Mouse (Mus musculus) neural tube, embryonic 12.5 days (tissue): ENCODE data around the gene Atp8b5. TPM values are rescaled to one million over a fixed set of nuclear protein-coding genes. Genes with fewer than 3 reads are reported as not detected.
A peak's percentile ranks its signal among the peaks of the same experiment; 100 is the strongest.

Source experiments
- ATAC-seq: fragments of 200-750 bp; cut with Nextera tagmentation; 2 replicates; pipeline ENCODE4 v1.8.0; 2017; ENCODE audit warnings: low read depth, mild to moderate bottlenecking, moderate TSS enrichment, moderate library complexity; ENCODE audit not compliant: low FRiP score
- H3K27ac ChIP-seq: fragments of 300-500 bp; sonication (generic); 2 replicates; pipeline ENCODE4 v1.5.1; 2016
- H3K27me3 ChIP-seq: fragments of 300-500 bp; sonication (generic); replicated peaks from 2 replicates; pipeline ENCODE4 v1.6.1; 2016; ENCODE audit warnings: mild to moderate bottlenecking
- H3K36me3 ChIP-seq: fragments of 300-500 bp; sonication (generic); 2 replicates; pipeline ENCODE4 v1.6.1; 2016; ENCODE audit warnings: mild to moderate bottlenecking
- H3K4me1 ChIP-seq: fragments of 300-500 bp; sonication (generic); 2 replicates; pipeline ENCODE4 v1.6.1; 2016
- H3K4me2 ChIP-seq: fragments of 300-500 bp; sonication (generic); replicated peaks from 2 replicates; pipeline ENCODE4 v1.6.1; 2016; ENCODE audit warnings: mild to moderate bottlenecking
- H3K4me3 ChIP-seq: fragments of 300-500 bp; sonication (generic); 2 replicates; pipeline ENCODE4 v1.5.1; 2016
- H3K9ac ChIP-seq: fragments of 300-500 bp; sonication (generic); 2 replicates; pipeline ENCODE4 v1.6.1; 2016; ENCODE audit warnings: mild to moderate bottlenecking
- H3K9me3 ChIP-seq: fragments of 300-500 bp; sonication (generic); 2 replicates; pipeline ENCODE4 v1.6.1; 2016; ENCODE audit warnings: mild to moderate bottlenecking
- WGBS: fragments of 180-500 bp; shearing (Covaris S2); methylation state at CpG from one replicate; pipeline ENCODE4 v1.1.7; 2016; 5-methylcytosine and 5-hydroxymethylcytosine counted together
- polyA plus RNA-seq: library from polyadenylated mRNA; unstranded; fragments of >200 nt; fragmentation: Nextera tagmentation; extraction: Ambion mirVana; gene quantifications from 2 replicates; pipeline ENCODE4 v1.2.1, GENCODE M21; 2016

Atp8b5 gene
- polyA plus RNA-seq, 1 experiment from 2014 or later, result 0.10 TPM

- 95% methylated on average over 9 of the region's 9 CpGs for WGBS
- Histone ChIP-seq H3K36me3 (no peaks in the 10 kb centered on the region), H3K4me2 (no peak overlapping the region), H3K4me3 (no peak overlapping the region), H3K9me3 (no peaks in the 10 kb centered on the region), H3K4me1 (no peaks in the 10 kb centered on the region), H3K9ac (no peak overlapping the region), H3K27me3 (no peaks in the 10 kb centered on the region), H3K27ac (no peak overlapping the region)
- no peak for ATAC-seq
Observed at GRCm38 (mm10) chr4:43367787-43368186, 100.8 kb downstream of the Atp8b5 start.

DNA sequence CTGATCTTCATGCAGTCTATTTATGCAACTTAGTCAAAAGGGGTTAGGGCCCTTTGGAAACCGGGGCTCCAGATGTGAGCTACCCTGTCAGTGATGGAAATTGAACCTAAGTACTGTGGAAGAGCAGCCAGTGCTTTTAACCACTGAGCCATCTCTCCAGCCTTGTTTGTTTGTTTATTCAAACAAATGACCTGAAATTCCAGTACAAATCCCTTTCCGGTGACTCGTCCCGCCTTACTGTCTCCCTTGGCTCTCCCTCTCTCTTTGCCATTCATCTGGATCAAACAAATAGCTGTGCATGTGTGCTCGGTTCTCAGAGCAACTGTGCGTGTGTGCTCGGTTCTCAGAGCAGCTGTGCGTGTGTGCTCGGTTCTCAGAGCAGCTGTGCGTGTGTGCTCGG lies 104.4 kb downstream of the Atp8b5 start:
- Histone ChIP-seq H3K4me2 (no peak overlapping the region), H3K4me3 (no peak overlapping the region), H3K27ac (no peak overlapping the region), H3K27me3 (no peaks in the 10 kb centered on the region; the same call in 1 of the 2 replicates), H3K36me3 (no peaks in the 10 kb centered on the region), H3K9ac (no peak overlapping the region), H3K4me1 (no peaks in the 10 kb centered on the region), H3K9me3 (no peaks in the 10 kb centered on the region)
- WGBS, result 73% methylated on average over 11 of the region's 11 CpGs
- ATAC-seq, result no peak

- Histone ChIP-seq H3K27me3 (no peaks in the 10 kb centered on the region; the same call in 1 of the 2 replicates), H3K27ac (no peak overlapping the region), H3K4me2 (no peak overlapping the region), H3K4me1 (no peaks in the 10 kb centered on the region), H3K9ac (no peak overlapping the region), H3K36me3 (no peaks in the 10 kb centered on the region), H3K4me3 (no peak overlapping the region), H3K9me3 (no peaks in the 10 kb centered on the region)
- no peak for ATAC-seq
- WGBS, result 76% methylated on average over 4 of the region's 4 CpGs
Observed at GRCm38 (mm10) chr4:43372155-43372554, 105.2 kb downstream of the Atp8b5 start.

DNA sequence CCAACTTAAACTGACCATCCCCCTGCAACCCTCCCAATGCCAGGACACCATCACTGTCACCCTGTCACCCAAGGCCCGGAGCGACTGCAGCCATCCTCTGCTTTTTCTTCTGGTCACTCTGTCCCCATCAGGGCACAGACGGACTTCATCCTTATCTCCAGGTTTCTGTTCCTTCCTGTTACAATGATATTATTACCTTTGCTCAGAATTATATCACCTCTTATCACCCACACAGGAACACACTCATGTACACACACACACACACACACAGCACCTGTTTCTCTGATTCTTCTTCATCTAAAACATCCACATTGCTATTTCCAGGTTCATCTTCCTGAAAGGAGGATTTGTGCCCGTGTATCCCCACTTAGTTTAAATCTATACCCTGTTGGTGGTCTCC lies 107.3 kb downstream of the Atp8b5 start:
- H3K27me3 ChIP-seq, result no peaks in the 10 kb centered on the region; the same call in 1 of the 2 replicates
- no peak overlapping the region for H3K4me2 ChIP-seq
- ATAC-seq, result no peak
- H3K4me3 ChIP-seq, result no peak overlapping the region
- no peaks in the 10 kb centered on the region for H3K36me3 ChIP-seq
- H3K4me1 ChIP-seq, result no peaks in the 10 kb centered on the region
- no peak overlapping the region for H3K9ac ChIP-seq
- H3K27ac ChIP-seq, result no peak overlapping the region
- WGBS, result 85% methylated on average over 4 of the region's 4 CpGs
- H3K9me3 ChIP-seq, result no peaks in the 10 kb centered on the region

- Histone ChIP-seq H3K27me3 (0 out of 2 replicates have a peak, but pooled peaks cover 5% of the 10 kb centered on the region), H3K9me3 (no peaks in the 10 kb centered on the region), H3K36me3 (no peaks in the 10 kb centered on the region), H3K4me3 (no peak overlapping the region), H3K27ac (no peak overlapping the region), H3K4me1 (peaks cover 21% of the 10 kb centered on the region), H3K4me2 (no peak overlapping the region), H3K9ac (no peak overlapping the region)
- 90% methylated on average over 6 of the region's 6 CpGs for WGBS
- ATAC-seq, result no peak
Observed at GRCm38 (mm10) chr4:43379601-43380000, 112.6 kb downstream of the Atp8b5 start.

DNA sequence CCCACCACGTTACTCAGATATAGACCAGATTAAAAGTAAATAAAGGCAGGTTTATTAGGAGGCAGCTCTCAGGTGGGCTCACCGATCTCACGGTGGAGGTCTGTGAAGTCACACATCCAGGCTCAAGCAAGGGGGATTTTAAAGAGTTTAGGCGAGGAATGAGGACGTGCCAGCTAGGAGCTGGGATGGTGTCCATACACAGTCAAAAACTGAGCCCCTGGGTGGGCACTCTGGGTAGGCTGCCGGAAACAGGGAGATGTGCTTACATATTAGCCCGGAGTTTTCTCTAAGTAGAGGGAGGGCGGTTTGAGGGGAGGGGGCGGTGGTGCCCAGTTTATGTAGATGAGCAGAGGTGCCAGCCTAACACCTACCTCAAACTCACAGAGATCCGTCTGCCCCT lies 114.0 kb downstream of the Atp8b5 start:
- Histone ChIP-seq H3K4me1 (peaks cover 21% of the 10 kb centered on the region), H3K9ac (peak overlapping the region; percentile 83), H3K4me3 (peak overlapping the region; percentile 68), H3K4me2 (peak overlapping the region; percentile 84), H3K27ac (no peak overlapping the region), H3K36me3 (no peaks in the 10 kb centered on the region), H3K9me3 (no peaks in the 10 kb centered on the region), H3K27me3 (0 out of 2 replicates have a peak, but pooled peaks cover 5% of the 10 kb centered on the region)
- ATAC-seq, result no peak
- WGBS, result 58% methylated on average over 10 of the region's 10 CpGs

GRCm38 (mm10) chr4:43381408-43382154 lies 114.6 kb downstream of the Atp8b5 start, which contains the start of gene Rusc2:
Rusc2 (plus strand) TSS chr4:43381979.
- 2% methylated on average over 56 of the region's 63 CpGs for WGBS
- Histone ChIP-seq H3K27me3 (0 out of 2 replicates have a peak, but pooled peaks cover 5% of the 10 kb centered on the region), H3K36me3 (no peaks in the 10 kb centered on the region), H3K9ac (peak within 1 kb of the TSS; percentile 83), H3K9me3 (no peaks in the 10 kb centered on the region), H3K4me3 (peak within 1 kb of the TSS; percentile 68), H3K27ac (no peak within 1 kb of the TSS), H3K4me1 (peaks cover 21% of the 10 kb centered on the region), H3K4me2 (peak within 1 kb of the TSS; percentile 84)
- ATAC-seq, result peak; percentile 94

DNA sequence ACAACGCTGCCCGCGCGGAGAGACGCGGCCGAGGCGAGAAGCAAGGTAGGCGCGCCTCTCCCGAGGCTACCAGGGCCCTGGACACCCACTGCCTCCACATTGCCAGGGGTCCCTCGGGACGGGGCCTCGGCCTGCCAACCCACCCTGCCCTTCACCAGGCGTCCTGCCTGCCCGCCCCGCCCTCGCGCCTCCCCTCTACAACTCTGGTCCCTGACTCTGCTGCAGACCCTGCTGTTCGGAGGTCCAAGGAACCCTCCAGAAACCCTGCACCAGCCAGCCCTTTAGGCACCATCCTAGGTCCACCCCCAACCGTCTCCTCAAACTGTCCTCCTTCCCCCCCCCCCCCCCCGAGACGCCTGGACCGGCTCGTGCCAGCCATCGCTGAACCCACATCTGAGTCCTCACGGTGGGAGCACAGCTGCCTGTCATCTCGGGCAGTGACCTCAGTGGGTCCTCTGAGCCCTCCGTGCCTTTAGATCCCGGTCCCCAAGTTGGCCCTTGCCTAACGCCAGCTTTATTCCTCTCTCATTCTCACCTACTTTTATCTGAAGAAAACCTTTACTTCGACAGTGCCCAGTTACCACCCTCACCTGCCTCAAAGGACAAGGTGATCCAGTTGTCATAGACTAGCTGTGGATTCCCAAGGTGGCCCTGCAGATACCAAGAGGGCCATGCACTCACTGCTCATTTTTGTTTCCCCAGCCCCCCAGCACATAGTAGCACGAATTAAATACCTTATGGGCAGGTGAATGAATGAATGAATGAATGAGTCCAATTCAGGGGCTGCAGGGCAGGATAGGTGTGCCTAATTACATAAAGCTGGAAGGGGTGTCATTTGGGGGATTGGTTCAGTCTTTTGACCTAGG lies 115.4 kb downstream of the Atp8b5 start:
- Histone ChIP-seq H3K4me1 (peaks cover 21% of the 10 kb centered on the region), H3K27ac (no peak overlapping the region), H3K9ac (peak overlapping the region; percentile 83), H3K36me3 (no peaks in the 10 kb centered on the region), H3K9me3 (no peaks in the 10 kb centered on the region), H3K27me3 (0 out of 2 replicates have a peak, but pooled peaks cover 5% of the 10 kb centered on the region), H3K4me2 (peak overlapping the region; percentile 84), H3K4me3 (peak overlapping the region; percentile 68)
- WGBS, result 9% methylated on average over 21 of the region's 33 CpGs
- ATAC-seq, result peak; percentile 84

DNA sequence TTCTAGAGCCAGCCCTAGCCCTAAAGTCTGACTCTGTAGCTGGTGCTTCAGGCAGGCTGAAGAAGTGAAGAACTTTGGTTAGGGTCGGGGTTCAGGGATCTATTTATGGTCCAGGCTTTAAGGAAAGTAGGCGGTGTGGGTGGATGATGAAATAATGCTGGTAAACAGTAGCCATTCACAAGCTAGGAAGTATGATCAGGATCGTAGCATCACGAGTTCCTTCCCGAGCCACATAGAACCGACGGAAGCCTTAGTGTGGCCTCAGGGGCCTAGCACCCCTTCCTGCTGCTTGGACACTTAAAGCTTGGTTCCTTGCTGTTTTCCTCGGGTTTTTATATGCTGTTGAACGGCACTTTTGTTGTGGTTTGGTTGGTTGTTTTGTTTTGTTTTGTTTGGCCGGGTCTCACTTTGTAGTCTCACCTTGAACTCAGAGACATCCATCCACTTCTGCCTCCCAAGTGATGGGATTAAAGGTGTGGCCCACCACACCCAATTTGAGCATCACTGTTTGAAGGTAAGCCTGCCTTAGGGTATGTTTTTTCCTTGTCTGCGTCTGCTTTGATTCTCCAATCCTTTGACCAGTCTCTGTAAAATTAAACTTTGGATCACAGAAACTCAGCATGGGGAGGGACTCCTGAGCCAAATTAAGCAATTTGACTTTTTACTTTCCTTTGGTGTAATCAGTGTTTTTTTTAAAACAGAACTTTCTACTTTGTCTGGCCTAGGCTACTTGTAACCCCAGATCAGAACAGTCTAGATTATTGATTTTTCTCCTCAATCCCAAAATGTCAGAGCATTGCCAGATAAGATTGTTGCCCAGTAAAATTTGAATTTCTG lies 116.5 kb downstream of the Atp8b5 start:
- Histone ChIP-seq H3K4me3 (no peak overlapping the region), H3K27ac (no peak overlapping the region), H3K9me3 (no peaks in the 10 kb centered on the region), H3K4me1 (peaks cover 21% of the 10 kb centered on the region), H3K9ac (no peak overlapping the region), H3K27me3 (0 out of 2 replicates have a peak, but pooled peaks cover 5% of the 10 kb centered on the region), H3K36me3 (no peaks in the 10 kb centered on the region), H3K4me2 (peak overlapping the region; percentile 84)
- 67% methylated on average over 11 of the region's 11 CpGs for WGBS
- no peak for ATAC-seq

- WGBS, result 88% methylated on average over 5 of the region's 5 CpGs
- H3K9me3 ChIP-seq, result no peaks in the 10 kb centered on the region
- H3K4me2 ChIP-seq, result no peak overlapping the region
Observed at GRCm38 (mm10) chr4:43384083-43384460, 117.1 kb downstream of the Atp8b5 start.

DNA sequence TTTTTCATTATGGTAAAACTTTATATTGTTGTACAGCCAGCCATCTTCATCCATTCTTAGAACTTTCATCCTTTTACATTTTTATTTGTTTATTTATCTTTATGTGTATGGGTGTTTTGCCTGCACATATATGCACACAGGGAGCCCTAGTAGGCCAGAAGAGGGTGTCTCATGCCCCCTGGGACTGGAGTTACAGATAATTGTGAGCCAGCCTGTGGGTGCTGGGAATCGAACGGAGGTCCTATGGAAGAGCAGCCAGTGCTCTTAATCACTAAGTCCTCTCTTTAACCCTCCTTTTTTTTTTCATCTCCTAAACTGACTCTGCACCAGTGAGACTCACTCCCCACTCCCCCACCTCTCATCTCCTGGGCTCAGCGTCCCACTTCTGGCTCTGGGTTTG lies 117.6 kb downstream of the Atp8b5 start:
- WGBS, result 93% methylated on average over 3 of the region's 3 CpGs
- ATAC-seq, result no peak
- no peaks in the 10 kb centered on the region for H3K9me3 ChIP-seq
- H3K4me3 ChIP-seq, result no peak overlapping the region
- H3K4me2 ChIP-seq, result no peak overlapping the region
- H3K4me1 ChIP-seq, result peaks cover 21% of the 10 kb centered on the region
- no peaks in the 10 kb centered on the region for H3K36me3 ChIP-seq
- H3K9ac ChIP-seq, result no peak overlapping the region
- 0 out of 2 replicates have a peak, but pooled peaks cover 5% of the 10 kb centered on the region for H3K27me3 ChIP-seq
- no peak overlapping the region for H3K27ac ChIP-seq

More at GRCm38 (mm10) chr4:43384083-43384460, 117.1 kb downstream of the Atp8b5 start:
- H3K27me3 ChIP-seq, result 0 out of 2 replicates have a peak, but pooled peaks cover 5% of the 10 kb centered on the region
- H3K4me3 ChIP-seq, result no peak overlapping the region
- H3K27ac ChIP-seq, result no peak overlapping the region
- no peak overlapping the region for H3K9ac ChIP-seq
- no peaks in the 10 kb centered on the region for H3K36me3 ChIP-seq
- no peak for ATAC-seq
- peaks cover 21% of the 10 kb centered on the region for H3K4me1 ChIP-seq
